Mouse (Mus musculus) MEL (cell line): ENCODE results near the gene Cacna2d4. TPM values are rescaled to one million over a fixed set of nuclear protein-coding genes. Genes with fewer than 3 reads are reported as not detected.
"Not testable (repeated sequence)": the region's sequence is repeated elsewhere in the genome, so short reads cannot be mapped to it uniquely, and the experiment has no call there.

ENCODE experiments used
- DNase-seq: peaks from one replicate; pipeline ENCODE4 v3.0.0; 2011; ENCODE audit warnings: low read depth, low spot score
- H3K27ac ChIP-seq: 2 replicates; pipeline ENCODE4 v1.5.1; 2012; ENCODE audit warnings: low read depth, mild to moderate bottlenecking, control low read depth, low read length, moderate library complexity; ENCODE audit not compliant: control insufficient read depth
- H3K27me3 ChIP-seq, 2 experiments: fragments of 150-350 bp in 1 of 2; sonication (generic) in 1 of 2; 2 replicates each; pipeline ENCODE4 v1.6.1; 2012; ENCODE audit warnings: low read length in 2 of 2, mild to moderate bottlenecking in 2 of 2, improper control_type of control experiment in 1 of 2, moderate library complexity in 1 of 2; ENCODE audit not compliant: insufficient read depth in 2 of 2, control insufficient read depth in 1 of 2
- H3K36me3 ChIP-seq, 2 experiments: 2 replicates each; pipeline ENCODE4 v1.6.1; 2012 to 2014; ENCODE audit warnings: low read length in 2 of 2, improper control_type of control experiment in 1 of 2, inconsistent platforms in 1 of 2, mild to moderate bottlenecking in 1 of 2; ENCODE audit not compliant: insufficient read depth in 2 of 2, control insufficient read depth in 1 of 2
- H3K4me1 ChIP-seq, 2 experiments: fragments of 150-350 bp in 1 of 2; sonication (generic) in 1 of 2; 2 replicates each; pipeline ENCODE4 v1.6.1; 2012; ENCODE audit warnings: low read length in 2 of 2, improper control_type of control experiment in 1 of 2, mild to moderate bottlenecking in 1 of 2; ENCODE audit not compliant: insufficient read depth in 2 of 2, control insufficient read depth in 1 of 2
- H3K4me3 ChIP-seq, 2 experiments: fragments of 150-350 bp in 1 of 2; sonication (generic) in 1 of 2; 2 replicates each; pipeline ENCODE4 v1.5.1; 2012; ENCODE audit warnings: low read depth in 2 of 2, low read length in 2 of 2, mild to moderate bottlenecking in 2 of 2, moderate library complexity in 2 of 2, control low read depth in 1 of 2, improper control_type of control experiment in 1 of 2; ENCODE audit not compliant: control insufficient read depth in 1 of 2, insufficient read depth in 1 of 2
- H3K79me2 ChIP-seq: 2 replicates; pipeline ENCODE4 v1.6.1; 2012; ENCODE audit warnings: mild to moderate bottlenecking, low read length, moderate library complexity; ENCODE audit not compliant: control insufficient read depth, poor library complexity, insufficient read depth
- H3K9ac ChIP-seq: 2 replicates; pipeline ENCODE4 v1.6.1; 2012; ENCODE audit warnings: low read depth, mild to moderate bottlenecking, control low read depth, low read length, moderate library complexity; ENCODE audit not compliant: control insufficient read depth, poor library complexity, severe bottlenecking
- H3K9me3 ChIP-seq: fragments of 150-350 bp; sonication (generic); replicated peaks from 2 replicates; pipeline ENCODE4 v1.6.1; 2012; ENCODE audit warnings: mild to moderate bottlenecking, low read length, improper control_type of control experiment, moderate library complexity; ENCODE audit not compliant: insufficient read depth
- CTCF ChIP-seq, 3 experiments: IDR thresholded peaks in 2 of 3; conservative IDR thresholded peaks in 1 of 3; 2 replicates each; pipeline ENCODE4 v1.5.1; 2011 to 2012; ENCODE audit warnings: low read length in 3 of 3, low read depth in 2 of 3, mild to moderate bottlenecking in 2 of 3, improper control_type of control experiment in 1 of 3, inconsistent platforms in 1 of 3, mixed read lengths in 1 of 3, moderate library complexity in 1 of 3; ENCODE audit not compliant: control insufficient read depth in 1 of 3, insufficient read depth in 1 of 3, poor library complexity in 1 of 3, severe bottlenecking in 1 of 3
- ETS1 ChIP-seq: IDR thresholded peaks from 2 replicates; pipeline ENCODE4 v1.6.1; 2012; ENCODE audit warnings: low read depth, mild to moderate bottlenecking, inconsistent platforms, low read length, improper control_type of control experiment, moderate library complexity
- GABPA ChIP-seq: IDR thresholded peaks from 2 replicates; pipeline ENCODE4 v1.6.1; 2012; ENCODE audit warnings: low read depth, mild to moderate bottlenecking, inconsistent platforms, low read length, improper control_type of control experiment, moderate library complexity
- GATA1 ChIP-seq: IDR thresholded peaks from 2 replicates; pipeline ENCODE4 v1.6.1; 2011; ENCODE audit warnings: low read depth, low read length, improper control_type of control experiment
- KAT2A ChIP-seq: conservative IDR thresholded peaks from 2 replicates; pipeline ENCODE4 v1.6.1; 2012; ENCODE audit warnings: low read depth, low read length, improper control_type of control experiment, inconsistent platforms
- MAFK ChIP-seq: IDR thresholded peaks from 2 replicates; pipeline ENCODE4 v1.6.1; 2011; ENCODE audit warnings: low read depth, mild to moderate bottlenecking, low read length, improper control_type of control experiment, borderline replicate concordance
- MAX ChIP-seq: IDR thresholded peaks from 2 replicates; pipeline ENCODE4 v1.6.1; 2011; ENCODE audit warnings: low read length, improper control_type of control experiment
- MAZ ChIP-seq: IDR thresholded peaks from 2 replicates; pipeline ENCODE4 v1.6.1; 2012; ENCODE audit warnings: low read depth, mild to moderate bottlenecking, inconsistent platforms, low read length, improper control_type of control experiment
- MYB ChIP-seq: IDR thresholded peaks from 2 replicates; pipeline ENCODE4 v1.6.1; 2011; ENCODE audit warnings: mild to moderate bottlenecking, low read depth, low read length, improper control_type of control experiment
- MYC ChIP-seq: IDR thresholded peaks from 2 replicates; pipeline ENCODE4 v1.6.1; 2011; ENCODE audit warnings: low read depth, mild to moderate bottlenecking, low read length, improper control_type of control experiment, moderate library complexity
- NRF1 ChIP-seq: IDR thresholded peaks from 2 replicates; pipeline ENCODE4 v1.6.1; 2014; ENCODE audit warnings: low read depth, mild to moderate bottlenecking, inconsistent platforms, low read length, improper control_type of control experiment, moderate library complexity; ENCODE audit not compliant: poor library complexity, insufficient read depth, severe bottlenecking
- POLR2A ChIP-seq, 2 experiments: IDR thresholded peaks; 2 replicates each; pipeline ENCODE4 v1.6.1; 2011 to 2012; ENCODE audit warnings: low read length in 2 of 2, mild to moderate bottlenecking in 2 of 2, control low read depth in 1 of 2, improper control_type of control experiment in 1 of 2, low read depth in 1 of 2, moderate library complexity in 1 of 2; ENCODE audit not compliant: control insufficient read depth in 1 of 2, insufficient read depth in 1 of 2, poor library complexity in 1 of 2
- POLR2AphosphoS5 ChIP-seq: IDR thresholded peaks from 2 replicates; pipeline ENCODE4 v1.6.1; 2012; ENCODE audit warnings: low read depth, borderline replicate concordance, mild to moderate bottlenecking, inconsistent platforms, low read length, moderate library complexity, mixed read lengths
- SMC3 ChIP-seq: IDR thresholded peaks from 2 replicates; pipeline ENCODE4 v1.6.1; 2011; ENCODE audit warnings: low read depth, low read length, improper control_type of control experiment
- TBP ChIP-seq: IDR thresholded peaks from 2 replicates; pipeline ENCODE4 v1.8.0; 2011; ENCODE audit warnings: low read depth, low read length, improper control_type of control experiment
- UBTF ChIP-seq: IDR thresholded peaks from 2 replicates; pipeline ENCODE4 v1.6.1; 2012; ENCODE audit warnings: low read depth, mild to moderate bottlenecking, inconsistent platforms, low read length, improper control_type of control experiment, moderate library complexity, borderline replicate concordance; ENCODE audit not compliant: insufficient read depth
- USF2 ChIP-seq, 2 experiments: IDR thresholded peaks; 2 replicates each; pipeline ENCODE4 v1.6.1; 2011 to 2012; ENCODE audit warnings: improper control_type of control experiment in 2 of 2, low read length in 2 of 2, borderline replicate concordance in 1 of 2, inconsistent platforms in 1 of 2, low read depth in 1 of 2, mild to moderate bottlenecking in 1 of 2; ENCODE audit not compliant: insufficient read depth in 1 of 2
- polyA plus RNA-seq, 2 experiments: library from polyadenylated mRNA; stranded (reverse) in 1 of 2; unstranded in 1 of 2; fragments of >175 nt in 1 of 2; fragments of >200 nt in 1 of 2; gene quantifications; 2 replicates each; pipeline versions ENCODE4 v1.2.1 to v1.2.4; 2012; ENCODE audit warnings: low replicate concordance in 2 of 2, low read depth in 1 of 2; ENCODE audit not compliant: insufficient read length in 2 of 2, insufficient read depth in 1 of 2, missing spikeins in 1 of 2
- total RNA-seq: library from RNA; depleted of rRNA; stranded (reverse); fragments of 300-350 nt; gene quantifications from 2 replicates; pipeline ENCODE4 v1.2.3, GENCODE M21; 2012

Cacna2d4 gene
- total and polyA plus RNA-seq, 3 experiments, result 0.69 to 1.1 TPM; not detected in 1

GRCm38 (mm10) chr6:119366800-119367199, 130.5 kb downstream of the Cacna2d4 start:
- not testable (repeated sequence) for H3K27ac ChIP-seq, DNase-seq, H3K9ac ChIP-seq, H3K27me3 ChIP-seq, H3K4me1 ChIP-seq, H3K79me2 ChIP-seq, H3K4me3 ChIP-seq, H3K9me3 ChIP-seq
- H3K36me3 ChIP-seq, result peaks cover 12 to 28% of the 10 kb centered on the region in 2 experiments

- Histone ChIP-seq H3K27me3 (no peaks in the 10 kb centered on the region), H3K4me1 (peaks cover 7 to 8% of the 10 kb centered on the region in 2 experiments)
- DNase-seq, result no peak
- no peak for TF ChIP-seq POLR2A (IDR thresholded peaks at IDR 0.05; ENCODE audit: control insufficient read depth in 1 of 2, insufficient read depth in 1 of 2, low read depth in 1 of 2, low read length in 2 of 2, poor library complexity in 1 of 2)
- no peak for TF ChIP-seq MYC
- TF ChIP-seq USF2 (IDR thresholded peaks at IDR 0.05; ENCODE audit: borderline replicate concordance in 1 of 2, insufficient read depth in 1 of 2, low read depth in 1 of 2, low read length in 2 of 2), result no peak
- no peak for TF ChIP-seq POLR2AphosphoS5
- TF ChIP-seq NRF1, result no peak
- no peak for TF ChIP-seq MYB
- TF ChIP-seq GABPA, result no peak
- no peak for TF ChIP-seq UBTF
- no peak for TF ChIP-seq ETS1
- no peak for TF ChIP-seq TBP
- no peak for TF ChIP-seq MAZ
- no peak for TF ChIP-seq GATA1
- TF ChIP-seq KAT2A, result no peak
- TF ChIP-seq SMC3, result no peak
- no peak for TF ChIP-seq MAX
- TF ChIP-seq, all 39 proteins: peak for 0
- H3K27ac ChIP-seq, result no peak overlapping the region
- no peak overlapping the region for H3K9ac ChIP-seq
- H3K4me3 ChIP-seq, result no peak overlapping the region
- H3K36me3 ChIP-seq, result peaks cover 14 to 28% of the 10 kb centered on the region in 2 experiments
- no peaks in the 10 kb centered on the region for H3K9me3 ChIP-seq
- H3K79me2 ChIP-seq, result no peaks in the 10 kb centered on the region
Measured at GRCm38 (mm10) chr6:119367382-119367781, 131.1 kb downstream of the Cacna2d4 start.

- H3K9ac ChIP-seq, result no peak overlapping the region
- H3K27me3 ChIP-seq, result no peaks in the 10 kb centered on the region
- TF ChIP-seq CTCF (IDR thresholded peaks at IDR 0.05 in 2 of 3, conservative IDR thresholded peaks at IDR 0.05 in 1 of 3; ENCODE audit: control insufficient read depth in 1 of 3, insufficient read depth in 1 of 3, low read depth in 2 of 3, low read length in 3 of 3, poor library complexity in 1 of 3, severe bottlenecking in 1 of 3), result peak in 1 of 3 experiments; percentile 32; a peak in 2 of 6 replicates
- TF ChIP-seq MAFK, result no peak
- TF ChIP-seq, all 39 proteins: peak for 1
- Histone ChIP-seq H3K27ac (no peak overlapping the region), H3K79me2 (peaks cover 8% of the 10 kb centered on the region), H3K4me3 (no peak overlapping the region), H3K4me1 (peaks cover 23 to 27% of the 10 kb centered on the region in 2 experiments), H3K36me3 (peaks cover 6 to 32% of the 10 kb centered on the region in 2 experiments), H3K9me3 (no peaks in the 10 kb centered on the region)
- DNase-seq, result peak; percentile 27
Measured at GRCm38 (mm10) chr6:119371624-119372023, 135.3 kb downstream of the Cacna2d4 start.
